Mouse (Mus musculus) large intestine, adult 2 months (tissue): ENCODE measurements at regions not wholly inside any gene's neighbourhood (a gene's known extent, or its start where the extent isn't known, plus 50 kb on each side); places are given as distances from the start of the nearest gene placed in this dataset.
A peak's percentile ranks its signal among the peaks of the same experiment; 100 is the strongest.

Experiments used
- DNase-seq: peaks from one replicate; pipeline ENCODE4 v3.0.0-alpha.2; 2012; ENCODE audit warnings: low read depth, low spot score
- WGBS: fragments of 180-500 bp; shearing (Covaris S2); methylation state at CpG from one replicate; pipeline ENCODE4 v1.1.7; 2018; 5-methylcytosine and 5-hydroxymethylcytosine counted together

DNA sequence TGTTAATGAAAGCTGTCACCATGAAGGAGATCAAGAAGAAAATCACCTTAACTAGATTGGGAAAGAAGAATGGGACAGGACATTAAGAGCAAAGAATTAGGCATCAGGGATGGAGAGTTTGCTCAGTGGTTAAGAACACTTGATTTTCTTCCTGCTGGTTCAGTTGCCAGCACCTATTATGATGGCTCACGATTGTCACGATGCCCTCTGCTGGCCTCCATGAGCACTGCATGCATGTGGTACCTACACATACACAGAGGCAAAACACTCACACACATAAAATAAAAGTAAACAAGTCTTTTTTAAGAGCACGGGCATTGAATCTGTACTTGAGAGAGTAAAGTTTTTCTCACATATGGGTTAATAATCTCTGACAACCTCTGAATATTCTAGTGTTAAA lies 88.1 kb upstream of the Elac2 start:
- DNase-seq: no peak
- 43% methylated on average over 3 of the region's 3 CpGs for WGBS

DNA sequence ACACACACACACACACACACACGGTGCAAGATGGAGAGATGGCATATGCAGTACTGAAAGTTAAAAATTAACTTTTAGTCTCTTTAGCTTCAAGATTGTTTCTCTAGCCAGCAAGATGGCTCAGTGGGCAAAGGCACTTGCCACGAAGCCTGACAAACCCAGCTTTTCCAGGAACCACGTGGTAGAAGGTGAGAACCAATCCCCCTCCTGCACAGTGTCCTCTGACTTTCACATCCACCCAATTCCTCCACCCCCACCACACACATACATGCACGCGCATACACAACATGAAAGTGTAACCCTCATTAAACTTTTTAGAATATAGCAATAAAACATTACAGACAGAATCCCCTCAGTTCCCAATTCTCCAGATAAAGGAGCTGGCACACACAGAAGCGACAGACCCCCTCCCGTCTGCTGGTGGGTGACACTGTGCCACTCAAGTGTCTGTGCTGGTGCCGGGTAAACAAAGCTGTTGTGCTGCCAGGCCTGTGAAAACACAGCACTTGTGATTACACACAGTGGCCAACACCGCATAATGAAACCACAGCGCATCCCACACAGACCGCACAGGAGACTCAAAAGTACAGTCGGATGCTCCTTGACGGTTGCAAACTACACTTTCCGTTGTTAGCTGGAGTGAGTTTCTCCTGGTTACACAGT lies 82.9 kb upstream of the Elac2 start:
- DNase-seq: no peak
- WGBS: 74% methylated on average over 14 of the region's 14 CpGs

DNA sequence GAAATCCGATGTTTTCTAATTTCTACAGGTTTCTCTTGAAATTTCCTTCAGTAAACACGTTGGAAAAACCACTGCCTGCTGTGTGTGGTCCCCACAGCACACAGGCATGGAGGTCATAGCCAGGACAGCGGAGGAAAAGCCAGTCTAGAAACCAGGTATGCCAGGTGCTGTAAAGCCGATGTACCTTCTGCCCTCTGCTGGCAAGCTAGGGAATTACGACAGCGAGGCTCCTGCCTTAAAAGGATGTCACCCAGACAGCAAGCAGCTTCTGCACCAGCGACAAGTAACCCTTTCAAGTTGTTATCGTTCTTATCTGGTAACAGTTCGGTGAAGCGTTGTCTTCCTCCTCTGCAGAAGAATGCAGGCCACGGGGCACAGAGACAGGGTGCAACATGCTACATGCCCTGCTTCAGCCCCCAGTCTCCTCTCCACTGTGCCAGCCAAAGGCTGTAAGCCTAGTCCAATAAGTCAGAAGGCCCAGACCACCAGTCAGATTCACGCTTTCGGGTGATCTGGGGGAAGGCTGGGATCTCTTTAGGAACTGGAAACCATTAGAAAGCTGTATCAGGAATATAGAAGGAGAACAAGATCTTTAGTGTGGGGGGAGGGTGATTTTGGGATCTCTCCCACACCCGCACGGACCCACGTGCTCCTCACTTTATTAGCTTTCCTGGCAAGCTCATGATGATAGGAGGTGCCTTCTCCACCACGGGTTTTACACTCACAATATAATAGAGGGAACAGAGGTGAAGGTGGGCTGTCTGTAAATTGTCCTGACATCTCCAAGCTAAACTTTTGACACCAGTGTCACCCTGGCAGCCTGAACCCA lies 79.9 kb upstream of the Elac2 start:
- DNase-seq: peak; percentile 24
- WGBS: 19% methylated on average over 17 of the region's 17 CpGs

DNA sequence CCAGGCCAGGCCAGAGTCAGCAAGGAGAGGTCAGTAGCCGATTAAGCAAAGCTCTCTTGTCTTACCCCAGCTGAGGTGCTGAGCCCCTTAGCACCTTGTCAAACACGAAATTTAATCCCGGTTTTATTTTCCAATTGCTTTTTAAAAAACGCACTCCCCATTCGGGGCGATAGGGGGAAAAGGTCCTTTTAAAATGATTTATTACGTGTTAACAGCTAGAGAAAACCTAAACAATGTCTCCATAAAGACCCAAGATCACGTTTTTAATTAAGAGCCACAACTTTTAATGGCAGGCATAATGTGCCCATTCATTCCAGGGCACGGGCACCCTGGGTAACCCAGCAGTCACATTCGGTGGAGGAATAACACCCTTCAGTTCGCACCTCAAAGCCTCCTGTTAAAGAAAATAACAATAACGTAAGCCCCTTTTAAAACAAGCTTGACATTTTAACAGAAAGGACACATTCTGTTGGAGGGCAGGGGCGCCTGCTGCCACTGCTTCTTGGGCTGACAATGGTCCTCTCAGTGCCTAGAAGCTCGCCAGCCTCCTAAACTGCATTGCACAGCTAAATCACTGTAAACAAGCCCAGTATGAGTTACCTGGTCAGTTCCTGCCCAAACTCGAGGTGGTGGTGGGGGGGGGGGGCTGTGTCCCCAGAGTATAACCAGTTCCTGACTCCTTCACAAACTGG lies 79.1 kb upstream of the Elac2 start:
- WGBS: 70% methylated on average over 15 of the region's 15 CpGs
- no peak for DNase-seq

DNA sequence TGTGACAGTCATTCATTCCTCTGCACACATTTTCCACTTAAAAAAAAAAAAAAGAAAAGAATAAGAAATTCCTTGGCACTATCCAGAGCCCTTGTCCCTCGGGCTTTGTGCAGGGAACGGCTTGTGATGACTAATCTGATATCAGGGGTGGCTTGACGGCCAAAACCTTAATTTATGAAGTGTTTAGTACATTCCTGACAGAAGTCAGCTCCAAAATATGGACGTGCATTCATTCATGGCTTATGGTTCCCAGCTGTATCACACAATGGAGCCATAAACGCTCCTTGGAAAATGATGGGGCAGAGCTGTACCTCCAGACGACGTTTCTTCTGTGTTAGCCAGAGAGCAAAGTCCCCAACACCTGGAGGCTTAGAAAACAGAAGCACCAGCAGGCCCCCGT lies 62.1 kb upstream of the Elac2 start:
- no peak for DNase-seq
- 34% methylated on average over 8 of the region's 8 CpGs for WGBS

DNA sequence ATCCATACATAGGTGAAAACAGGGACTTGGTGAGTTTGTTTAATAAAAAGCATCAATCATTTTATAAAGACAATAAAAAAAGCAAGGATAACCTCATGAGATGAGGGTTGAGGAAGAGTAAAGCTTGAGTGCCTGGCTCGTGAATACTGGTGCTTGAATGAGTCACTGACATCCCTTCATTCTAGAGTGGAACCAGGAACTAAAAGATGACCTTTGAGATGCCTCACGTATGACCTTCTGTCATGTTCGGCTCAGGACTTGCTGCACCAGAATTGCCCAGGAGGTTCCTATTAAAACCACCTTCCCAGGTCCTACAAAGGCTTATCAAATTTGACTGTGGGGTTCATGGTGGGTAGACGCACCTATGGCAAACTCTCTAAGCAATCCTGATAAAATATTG lies 61.5 kb upstream of the Elac2 start:
- no peak for DNase-seq
- WGBS: 47% methylated on average over 4 of the region's 4 CpGs

DNA sequence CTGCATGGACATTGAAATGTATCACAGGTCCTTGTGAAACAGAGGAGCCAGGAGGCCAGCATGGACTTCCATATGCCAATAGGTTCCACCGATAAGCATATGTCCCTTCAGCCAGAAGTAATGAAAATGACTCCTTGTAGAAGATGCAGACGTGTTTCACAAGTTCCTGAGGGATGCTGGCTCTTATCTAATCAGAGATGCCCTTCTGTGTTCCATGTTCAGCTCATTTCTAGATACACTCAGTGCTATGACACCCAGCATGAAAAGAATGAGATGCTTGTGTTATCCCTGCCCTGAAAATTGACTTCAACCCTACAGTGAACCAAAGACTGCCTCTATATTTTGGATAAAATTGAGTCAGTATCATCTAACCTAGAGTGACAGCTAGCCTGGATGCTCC lies 53.8 kb upstream of the Elac2 start:
- no peak for DNase-seq
- WGBS: 70% methylated on average over 2 of the region's 2 CpGs

DNA sequence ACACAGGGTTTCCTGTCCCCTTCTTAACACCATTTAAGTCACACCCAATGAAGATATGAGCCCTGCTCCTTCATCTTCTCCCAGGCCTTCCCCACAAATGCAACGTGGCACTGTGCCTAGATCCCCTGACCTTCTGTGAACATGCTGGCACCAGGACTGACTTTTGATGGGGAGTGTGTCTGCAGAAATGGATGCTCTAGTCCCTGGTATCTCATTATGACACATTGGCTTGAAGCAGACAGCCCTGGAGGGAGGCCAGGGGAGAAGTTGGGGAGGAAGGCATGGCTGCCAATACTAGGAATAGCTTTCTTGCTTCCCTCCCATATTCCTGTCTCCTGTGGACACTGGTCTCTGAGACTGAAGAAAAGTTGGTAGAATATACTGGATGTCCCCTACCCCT lies 52.9 kb upstream of the Elac2 start:
- DNase-seq: no peak
- WGBS: 58% methylated on average over 1 of the region's 1 CpGs
